Mouse (Mus musculus) right cerebral cortex, adult 18-20 months (tissue): ENCODE measurements around the gene Krt19.
A peak's percentile ranks its signal among the peaks of the same experiment; 100 is the strongest.

ENCODE experiments used
- DNase-seq: peaks from one replicate; pipeline ENCODE4 v3.0.0; 2022; ENCODE audit warnings: mixed read lengths

Gene Krt19

GRCm38 (mm10) chr11:100148615-100149330 lies at the start of gene Krt19:
TSS of gene Krt19 (minus strand) at chr11:100148665.
- DNase-seq, result no peak

DNA sequence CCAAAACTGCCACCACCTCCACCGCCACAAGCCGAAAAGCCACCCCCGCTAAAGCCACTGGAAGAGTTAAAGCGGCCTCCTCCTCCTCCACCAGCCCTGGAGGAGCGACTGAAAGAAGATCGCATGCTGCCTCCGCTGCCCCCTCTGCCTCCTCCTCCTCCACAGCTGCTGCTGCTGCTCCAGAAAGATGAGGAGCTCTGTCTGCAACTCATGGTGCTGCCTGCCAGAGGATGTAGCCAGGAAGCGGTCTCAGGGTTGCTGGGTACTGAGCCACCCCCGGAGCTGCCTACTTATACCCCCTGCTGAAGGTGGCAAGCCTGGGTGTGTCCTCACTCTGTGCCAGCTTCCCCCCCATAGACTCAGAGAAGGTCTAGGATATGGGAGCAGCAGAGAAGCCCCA lies 44.5 kb upstream of the Krt19 start, which contains the start of gene Krt9:
Gene Krt9 (minus strand): TSS at position 255 of the 400 bp plus-strand sequence.
- peak; percentile 79 for DNase-seq

- DNase-seq, result no peak
Measured at GRCm38 (mm10) chr11:100191820-100192219, 43.4 kb upstream of the Krt19 start.

GRCm38 (mm10) chr11:100186736-100187135 lies 38.3 kb upstream of the Krt19 start:
- no peak for DNase-seq

- no peak for DNase-seq
Measured at GRCm38 (mm10) chr11:100181725-100182124, 33.3 kb upstream of the Krt19 start.

DNA sequence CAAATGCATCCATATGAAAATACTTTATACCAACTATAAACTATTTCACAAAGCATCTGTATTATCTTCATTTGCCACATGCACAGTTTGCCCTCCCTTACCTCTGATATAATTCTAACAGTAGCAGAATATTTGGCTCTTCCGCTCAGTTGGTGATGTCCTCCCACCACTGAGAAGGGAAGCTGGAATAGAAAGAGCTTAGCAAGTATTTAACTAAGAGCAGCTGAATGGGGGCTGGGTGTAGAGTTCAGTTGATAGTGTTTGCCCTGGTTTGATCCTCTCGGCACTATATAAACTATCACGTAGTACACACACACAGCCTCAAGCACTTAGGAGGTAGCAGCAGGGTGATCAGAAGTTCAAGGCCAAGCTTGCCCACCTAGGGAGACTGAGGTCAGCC lies 30.8 kb upstream of the Krt19 start:
- DNase-seq, result no peak

GRCm38 (mm10) chr11:100178307-100178706 lies 29.8 kb upstream of the Krt19 start:
- DNase-seq, result no peak

GRCm38 (mm10) chr11:100176791-100177190 lies 28.3 kb upstream of the Krt19 start:
- DNase-seq, result no peak

- DNase-seq, result peak; percentile 71
Measured at GRCm38 (mm10) chr11:100168765-100169762, 20.6 kb upstream of the Krt19 start.

- DNase-seq, result no peak
Measured at GRCm38 (mm10) chr11:100168071-100168470, 19.6 kb upstream of the Krt19 start.

GRCm38 (mm10) chr11:100164392-100164791 lies 15.9 kb upstream of the Krt19 start:
- DNase-seq, result no peak

- no peak for DNase-seq
Measured at GRCm38 (mm10) chr11:100157908-100158477, 9.5 kb upstream of the Krt19 start.

- DNase-seq, result no peak
Measured at GRCm38 (mm10) chr11:100157331-100157730, 8.9 kb upstream of the Krt19 start.

DNA sequence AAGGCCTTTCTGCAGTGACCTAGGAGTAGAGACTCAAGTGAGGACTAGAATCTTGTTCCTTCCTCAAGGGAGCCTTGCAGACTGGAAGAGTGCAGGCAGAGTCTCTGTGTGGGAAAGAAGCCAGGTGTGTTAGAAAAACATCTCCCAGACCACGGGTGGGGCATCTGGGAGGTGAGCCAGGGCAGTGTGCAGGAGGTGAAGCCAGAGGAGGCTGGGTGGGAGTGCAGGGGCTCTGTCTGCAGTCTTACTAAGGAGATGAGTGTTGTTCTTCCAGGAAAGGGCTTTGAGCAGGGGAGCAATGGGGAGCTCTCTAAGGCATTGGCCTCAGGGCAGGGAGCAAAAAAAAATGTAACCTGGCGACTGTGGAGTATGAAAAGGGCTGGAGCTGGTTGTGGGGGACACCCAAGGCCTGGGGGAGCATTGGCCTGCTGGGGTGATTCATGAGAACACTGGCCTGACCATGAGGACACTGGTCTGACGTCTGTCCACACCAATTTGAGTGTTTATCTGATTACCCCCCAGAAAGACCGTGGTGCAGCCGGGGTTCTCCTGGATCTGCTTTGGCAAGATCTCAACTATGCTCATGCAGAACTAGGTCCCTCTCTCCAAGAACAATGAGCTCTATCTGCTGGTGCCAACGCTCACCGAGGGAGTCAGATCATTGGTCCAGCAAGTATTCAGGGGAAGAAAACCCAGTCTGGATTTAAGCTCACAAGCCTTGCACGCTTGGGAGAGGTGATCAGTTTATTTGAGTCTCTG lies 7.2 kb upstream of the Krt19 start:
- no peak for DNase-seq

- DNase-seq, result no peak
Measured at GRCm38 (mm10) chr11:100147566-100148353, 705 bp downstream of the Krt19 start.

- DNase-seq, result no peak
Measured at GRCm38 (mm10) chr11:100145858-100146560, 2.5 kb downstream of the Krt19 start.

DNA sequence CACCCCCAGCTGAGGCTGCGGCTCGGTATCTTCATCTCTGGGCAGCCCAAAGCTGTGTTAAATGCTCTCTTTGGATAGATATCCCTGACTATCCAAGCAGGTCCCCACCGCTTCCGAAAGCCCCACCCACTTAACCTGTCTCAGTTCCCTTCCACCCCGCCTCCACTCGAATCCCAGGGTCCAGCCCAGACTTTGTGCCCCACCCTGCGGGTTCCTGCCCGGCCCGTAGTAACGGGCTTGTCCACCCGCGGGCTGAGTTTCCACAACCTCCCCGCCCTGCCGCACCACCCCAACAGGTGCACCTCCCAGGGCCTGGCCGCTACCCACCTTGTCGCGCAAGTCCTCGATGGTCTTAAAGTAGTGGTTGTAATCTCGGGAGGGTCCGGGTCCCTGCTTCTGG lies 3.4 kb downstream of the Krt19 start:
- DNase-seq, result no peak

DNA sequence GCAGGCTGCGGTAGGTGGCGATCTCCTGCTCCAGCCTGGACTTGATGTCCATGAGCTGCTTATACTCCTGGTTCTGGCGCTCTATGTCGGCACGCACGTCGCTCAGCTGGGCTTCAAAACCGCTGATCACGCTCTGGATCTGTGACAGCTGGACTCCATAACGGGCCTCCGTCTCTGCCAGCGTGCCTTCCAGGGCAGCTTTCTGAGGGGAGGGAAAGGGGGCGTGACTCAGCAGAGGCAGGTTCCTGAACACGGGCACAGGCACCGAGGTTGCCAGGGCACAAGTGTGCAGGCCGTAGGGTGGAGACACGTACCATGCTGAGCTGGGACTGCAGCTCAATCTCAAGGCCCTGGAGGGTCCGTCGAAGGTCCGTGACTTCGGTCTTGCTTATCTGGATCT lies 7.5 kb downstream of the Krt19 start:
- DNase-seq, result no peak

DNA sequence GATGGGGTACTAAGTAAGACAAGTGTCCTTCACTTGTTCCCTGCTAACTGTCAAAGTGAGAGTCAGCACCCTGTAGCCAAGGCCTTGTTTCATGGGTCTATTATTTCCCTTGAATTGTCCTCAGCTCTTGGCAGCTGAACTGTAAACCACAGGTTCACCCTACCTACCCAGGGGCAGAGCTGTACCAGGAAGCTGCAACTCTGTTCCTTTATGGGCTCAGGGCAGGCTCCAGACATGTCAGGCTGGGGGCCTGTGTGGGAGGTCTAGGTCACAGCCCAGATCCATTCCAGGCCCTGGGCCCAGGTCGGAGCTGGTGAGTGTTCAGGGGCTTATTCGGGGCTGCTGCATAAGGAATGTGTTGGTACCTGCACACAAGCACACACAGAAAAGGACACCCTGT lies 9.1 kb downstream of the Krt19 start:
- DNase-seq, result no peak

DNA sequence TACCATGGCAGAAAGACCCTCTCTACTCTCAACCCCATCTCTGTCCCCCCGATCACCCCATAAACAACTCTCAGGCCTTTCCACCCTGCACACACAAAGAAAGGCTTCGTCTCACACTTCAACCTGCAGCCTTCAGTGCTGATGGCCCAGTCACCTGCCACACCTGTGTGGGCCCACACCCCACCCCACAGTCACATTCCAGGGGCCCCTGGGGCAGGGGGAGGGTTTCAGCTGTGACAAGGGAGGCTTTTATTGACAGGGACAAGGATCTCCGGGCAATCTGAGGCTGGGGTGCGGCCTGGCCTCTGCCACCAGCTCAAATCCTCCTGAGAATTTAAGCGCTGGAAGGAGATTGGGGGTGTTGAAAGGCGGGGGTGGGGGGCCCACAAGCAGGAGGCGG lies 9.7 kb downstream of the Krt19 start:
- no peak for DNase-seq

- DNase-seq, result no peak
Measured at GRCm38 (mm10) chr11:100137693-100138092, 10.8 kb downstream of the Krt19 start.
